Mouse (Mus musculus): Measurements from ENCODE around the gene Huwe1.

GRCm38 (mm10) chrX:151797970-151798369 is 2.6 kb upstream of the Huwe1 start:
- TF ChIP-seq CTCF (IDR thresholded peaks at IDR 0.05; ENCODE audit: low read depth) (no peak), EP300 (IDR thresholded peaks at IDR 0.05; ENCODE audit: low read depth) (no peak)
